Mouse (Mus musculus) R1 (cell line): ENCODE measurements around the gene Fam24b.

Experiments used
- DNase-seq: peaks from one replicate; pipeline ENCODE4 v3.0.0-alpha.2; 2018; ENCODE audit warnings: low read depth, low spot score

Fam24b gene

GRCm38 (mm10) chr7:131329416-131329815 lies at the start of gene Fam24b:
Fam24b (minus strand) TSS chr7:131329516.
- no peak for DNase-seq

- peak; percentile 24 for DNase-seq
Observed at GRCm38 (mm10) chr7:131371880-131372651, 42.8 kb upstream of the Fam24b start.

- DNase-seq = no peak
Observed at GRCm38 (mm10) chr7:131371470-131371860, 42.1 kb upstream of the Fam24b start.

GRCm38 (mm10) chr7:131370648-131371469 lies 41.5 kb upstream of the Fam24b start, which contains the start of gene Pstk:
Pstk (plus strand) TSS chr7:131371141.
- DNase-seq = peak; percentile 93

- no peak for DNase-seq
Observed at GRCm38 (mm10) chr7:131364131-131364530, 34.8 kb upstream of the Fam24b start.

- DNase-seq = peak; percentile 99
Observed at GRCm38 (mm10) chr7:131362615-131363300, 33.4 kb upstream of the Fam24b start, which contains the start of gene 2310057M21Rik. 2310057M21Rik (minus strand) TSS chr7:131362759.

- no peak for DNase-seq
Observed at GRCm38 (mm10) chr7:131362269-131362614, 32.9 kb upstream of the Fam24b start.

- no peak for DNase-seq
Observed at GRCm38 (mm10) chr7:131356105-131356504, 26.8 kb upstream of the Fam24b start.

- no peak for DNase-seq
Observed at GRCm38 (mm10) chr7:131345856-131346541, 16.7 kb upstream of the Fam24b start.

GRCm38 (mm10) chr7:131337502-131338068 lies 8.3 kb upstream of the Fam24b start:
- DNase-seq = peak; percentile 62

- no peak for DNase-seq
Observed at GRCm38 (mm10) chr7:131333564-131333963, 4.2 kb upstream of the Fam24b start, which contains the start of gene Fam24a. Fam24a (plus strand) TSS chr7:131333864.

GRCm38 (mm10) chr7:131331688-131332087 lies 2.4 kb upstream of the Fam24b start:
- no peak for DNase-seq

GRCm38 (mm10) chr7:131327054-131327453 lies 2.3 kb downstream of the Fam24b start:
- no peak for DNase-seq

GRCm38 (mm10) chr7:131322192-131322591 lies 7.1 kb downstream of the Fam24b start, which contains the start of gene Cuzd1:
Cuzd1 (minus strand) TSS chr7:131322292.
- no peak for DNase-seq

- DNase-seq = no peak
Observed at GRCm38 (mm10) chr7:131318340-131318739, 11.0 kb downstream of the Fam24b start.

- DNase-seq = peak; percentile 79
Observed at GRCm38 (mm10) chr7:131317587-131317986, 11.7 kb downstream of the Fam24b start.

GRCm38 (mm10) chr7:131314493-131314892 lies 14.8 kb downstream of the Fam24b start:
- DNase-seq = no peak

- DNase-seq = no peak
Observed at GRCm38 (mm10) chr7:131306733-131307132, 22.6 kb downstream of the Fam24b start.

- no peak for DNase-seq
Observed at GRCm38 (mm10) chr7:131303340-131303739, 26.0 kb downstream of the Fam24b start.

- DNase-seq = peak; percentile 26
Observed at GRCm38 (mm10) chr7:131297151-131297550, 32.2 kb downstream of the Fam24b start.
